Mouse (Mus musculus): Measurements from ENCODE around the gene Gm49388. TPM values are rescaled to one million over a fixed set of nuclear protein-coding genes. Genes with fewer than 3 reads are reported as not detected.
A peak's percentile ranks its signal among the peaks of the same experiment; 100 is the strongest.

The Gm49388 gene
- polyA plus RNA-seq, 1 experiment from 2014 or later = not detected

DNA sequence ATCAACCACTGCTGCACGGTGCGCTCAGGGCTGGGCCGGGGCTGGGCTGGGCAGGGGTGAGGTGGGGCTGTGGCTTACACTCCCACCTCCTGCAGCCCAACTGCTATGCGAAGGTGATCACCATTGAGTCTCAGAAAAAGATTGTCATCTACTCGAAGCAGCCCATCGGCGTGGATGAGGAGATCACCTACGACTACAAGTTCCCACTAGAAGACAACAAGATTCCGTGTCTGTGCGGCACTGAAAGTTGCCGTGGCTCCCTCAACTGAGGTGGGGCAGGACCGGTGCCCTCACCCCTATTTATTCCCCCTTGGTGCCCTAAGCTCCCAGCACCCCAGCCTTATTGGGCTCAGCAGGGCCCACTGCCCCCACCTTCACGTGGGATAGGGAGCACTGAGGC, 13.8 kb downstream of the Gm49388 start:
- Histone ChIP-seq H3K4me1 (replicated peaks; ENCODE audit: control insufficient read depth, insufficient read depth, low read length) (no peaks in the 10 kb centered on the region), H3K36me3 (ENCODE audit: control insufficient read depth, insufficient read depth) (peaks cover 67% of the 10 kb centered on the region), H3K9ac (ENCODE audit: low read depth, low read length) (no peak overlapping the region), H3K4me3 (ENCODE audit: low read depth, low read length) (no peak overlapping the region), H3K27me3 (replicated peaks; ENCODE audit: control insufficient read depth, insufficient read depth, low read length) (no peaks in the 10 kb centered on the region), H3K4me2 (replicated peaks; ENCODE audit: low read depth) (no peak overlapping the region), H3K9me3 (ENCODE audit: control insufficient read depth) (no peaks in the 10 kb centered on the region), H3K27ac (ENCODE audit: low read depth, low read length) (no peak overlapping the region)
- TF ChIP-seq CTCF (IDR thresholded peaks at IDR 0.05; ENCODE audit: low read depth) = no peak
- 86% methylated on average over 13 of the region's 13 CpGs for WGBS
- ATAC-seq = no peak

DNA sequence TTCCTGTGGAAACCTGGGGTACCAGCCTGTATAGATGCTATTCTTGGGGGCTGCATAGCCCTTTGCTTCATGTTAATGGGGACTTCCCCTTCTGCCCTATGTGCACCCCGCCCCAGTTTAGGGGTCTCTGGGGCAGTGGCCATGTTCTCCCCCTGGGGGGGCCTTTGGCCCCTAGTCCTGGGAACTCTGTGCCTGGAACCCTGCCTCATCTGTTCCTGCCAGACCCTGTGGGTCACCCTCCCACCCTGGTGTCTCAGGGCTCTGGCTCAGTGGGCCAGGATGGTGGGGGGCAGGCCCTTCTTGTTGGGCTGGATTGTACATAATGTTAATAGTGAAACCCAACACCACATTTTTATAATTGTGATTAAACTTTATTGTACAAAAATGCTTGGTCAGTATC, 14.3 kb downstream of the Gm49388 start:
- Histone ChIP-seq H3K27ac (ENCODE audit: low read depth, low read length) (no peak overlapping the region), H3K9ac (ENCODE audit: low read depth, low read length) (no peak overlapping the region), H3K4me1 (replicated peaks; ENCODE audit: control insufficient read depth, insufficient read depth, low read length) (0 out of 2 replicates have a peak, but pooled peaks cover 3% of the 10 kb centered on the region), H3K4me3 (ENCODE audit: low read depth, low read length) (no peak overlapping the region), H3K4me2 (replicated peaks; ENCODE audit: low read depth) (no peak overlapping the region), H3K36me3 (ENCODE audit: control insufficient read depth, insufficient read depth) (peaks cover 65% of the 10 kb centered on the region), H3K9me3 (ENCODE audit: control insufficient read depth) (no peaks in the 10 kb centered on the region), H3K27me3 (replicated peaks; ENCODE audit: control insufficient read depth, insufficient read depth, low read length) (no peaks in the 10 kb centered on the region)
- no peak for TF ChIP-seq CTCF (IDR thresholded peaks at IDR 0.05; ENCODE audit: low read depth)
- 86% methylated on average over 1 of the region's 1 CpGs for WGBS
- ATAC-seq = no peak

DNA sequence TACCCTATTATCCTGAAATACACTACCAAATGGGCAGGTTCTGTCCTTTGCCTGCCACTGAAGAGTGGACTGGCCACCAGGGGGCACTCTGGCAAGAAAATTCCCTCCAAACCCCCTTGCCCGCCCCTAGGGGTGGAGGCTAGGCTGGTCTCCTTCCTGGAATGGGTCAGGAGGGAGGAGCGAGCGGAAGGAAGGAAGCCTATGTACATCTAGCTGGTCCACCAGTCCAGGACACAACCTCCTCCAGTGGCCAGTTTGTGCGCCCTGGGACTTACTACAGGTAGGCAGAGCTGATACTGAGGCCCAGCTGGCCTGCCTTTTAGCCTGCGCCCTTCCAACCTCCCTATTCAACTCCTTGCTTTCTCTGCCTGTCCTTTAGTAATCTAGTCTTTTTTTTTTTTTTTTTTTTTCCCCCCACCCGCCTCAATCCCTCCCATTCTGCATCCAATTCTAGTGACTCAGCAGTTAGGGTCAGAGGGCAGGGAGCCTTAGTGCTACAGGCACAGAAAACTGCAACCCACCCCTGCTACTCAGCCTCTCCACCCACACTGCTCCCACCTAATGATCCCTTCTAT, 15.1 kb downstream of the Gm49388 start, which contains the start of gene Hsd3b7:
Gene Hsd3b7, plus strand, starts transcription at position 170 of the 575 bp plus-strand sequence.
- 25% methylated on average over 4 of the region's 6 CpGs for WGBS
- peak within 1 kb of the TSS; percentile 57 for H3K4me2 ChIP-seq (replicated peaks; ENCODE audit: low read depth)
- peak within 1 kb of the TSS; percentile 25 for H3K4me3 ChIP-seq (ENCODE audit: low read depth, low read length)
- peak; percentile 99 for TF ChIP-seq CTCF (IDR thresholded peaks at IDR 0.05; ENCODE audit: low read depth)
- peak within 1 kb of the TSS; percentile 58 for H3K27ac ChIP-seq (ENCODE audit: low read depth, low read length)
- H3K36me3 ChIP-seq (ENCODE audit: control insufficient read depth, insufficient read depth) = peaks cover 57% of the 10 kb centered on the region
- H3K9me3 ChIP-seq (ENCODE audit: control insufficient read depth) = no peaks in the 10 kb centered on the region
- no peaks in the 10 kb centered on the region for H3K27me3 ChIP-seq (replicated peaks; ENCODE audit: control insufficient read depth, insufficient read depth, low read length)
- 0 out of 2 replicates have a peak, but pooled peaks cover 3% of the 10 kb centered on the region for H3K4me1 ChIP-seq (replicated peaks; ENCODE audit: control insufficient read depth, insufficient read depth, low read length)
- H3K9ac ChIP-seq (ENCODE audit: low read depth, low read length) = peak within 1 kb of the TSS; percentile 22; the same call in 1 of the 2 replicates
- ATAC-seq = peak; percentile 86

DNA sequence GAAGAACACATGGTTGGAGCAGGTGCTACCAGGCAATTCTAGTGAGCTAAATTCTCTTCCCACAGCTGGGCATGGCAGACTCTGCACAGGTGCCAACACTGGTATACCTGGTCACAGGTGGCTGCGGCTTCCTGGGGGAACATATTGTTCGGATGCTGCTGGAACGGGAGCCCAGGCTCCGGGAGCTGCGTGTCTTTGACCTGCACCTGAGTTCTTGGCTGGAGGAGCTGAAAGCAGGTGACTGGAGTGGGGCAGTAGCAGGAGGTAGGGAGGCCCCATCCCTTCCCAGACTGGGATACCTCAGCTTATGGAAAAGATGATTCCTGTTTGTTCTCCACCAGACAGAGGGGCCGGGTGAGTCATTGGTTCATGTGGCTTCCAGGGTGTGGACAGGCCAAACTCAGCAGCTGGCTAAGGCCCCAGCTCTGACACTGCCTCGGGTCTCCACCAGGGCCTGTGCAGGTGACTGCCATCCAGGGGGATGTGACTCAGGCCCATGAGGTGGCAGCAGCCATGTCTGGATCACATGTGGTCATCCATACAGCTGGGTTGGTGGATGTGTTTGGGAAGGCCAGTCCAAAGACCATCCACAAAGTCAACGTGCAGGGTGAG, 15.7 kb downstream of the Gm49388 start:
- H3K36me3 ChIP-seq (ENCODE audit: control insufficient read depth, insufficient read depth) = peaks cover 51% of the 10 kb centered on the region

DNA sequence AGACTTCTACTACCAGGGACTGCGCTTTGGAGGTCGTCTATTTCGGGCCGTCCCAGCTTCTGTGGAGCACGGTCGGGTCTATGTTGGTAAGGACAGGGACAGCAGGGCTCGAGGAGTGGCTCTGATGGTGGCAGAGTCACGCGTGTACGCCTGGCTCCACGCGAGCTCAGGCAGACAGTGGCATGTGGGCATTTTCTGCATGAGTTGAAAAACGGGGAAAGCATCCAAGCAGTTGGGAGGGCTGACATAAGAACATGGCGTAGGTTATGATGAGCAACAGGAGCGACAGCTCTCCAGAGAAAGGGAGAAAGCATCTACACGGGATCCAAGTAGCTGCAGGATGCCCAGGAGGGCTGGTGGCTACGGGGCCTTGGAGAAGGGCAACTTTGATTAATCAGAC, 16.9 kb downstream of the Gm49388 start:
- Histone ChIP-seq H3K9me3 (ENCODE audit: control insufficient read depth) (no peaks in the 10 kb centered on the region), H3K36me3 (ENCODE audit: control insufficient read depth, insufficient read depth) (peaks cover 39% of the 10 kb centered on the region), H3K4me2 (replicated peaks; ENCODE audit: low read depth) (no peak overlapping the region), H3K27me3 (replicated peaks; ENCODE audit: control insufficient read depth, insufficient read depth, low read length) (no peaks in the 10 kb centered on the region), H3K4me3 (ENCODE audit: low read depth, low read length) (no peak overlapping the region), H3K27ac (ENCODE audit: low read depth, low read length) (no peak overlapping the region), H3K4me1 (replicated peaks; ENCODE audit: control insufficient read depth, insufficient read depth, low read length) (0 out of 2 replicates have a peak, but pooled peaks cover 3% of the 10 kb centered on the region), H3K9ac (ENCODE audit: low read depth, low read length) (no peak overlapping the region)
- 92% methylated on average over 17 of the region's 17 CpGs for WGBS
- ATAC-seq = no peak
- TF ChIP-seq CTCF (IDR thresholded peaks at IDR 0.05; ENCODE audit: low read depth) = no peak

More for the DNA sequence above, 15.7 kb downstream of the Gm49388 start:
- peak; percentile 21; the same call in 1 of the 2 replicates for ATAC-seq
- H3K9ac ChIP-seq (ENCODE audit: low read depth, low read length) = peak overlapping the region; percentile 22; the same call in 1 of the 2 replicates
- no peaks in the 10 kb centered on the region for H3K27me3 ChIP-seq (replicated peaks; ENCODE audit: control insufficient read depth, insufficient read depth, low read length)
- 76% methylated on average over 8 of the region's 8 CpGs for WGBS
- no peaks in the 10 kb centered on the region for H3K9me3 ChIP-seq (ENCODE audit: control insufficient read depth)
- peak; percentile 10; the same call in 1 of the 2 replicates for TF ChIP-seq CTCF (IDR thresholded peaks at IDR 0.05; ENCODE audit: low read depth)
- H3K4me3 ChIP-seq (ENCODE audit: low read depth, low read length) = peak overlapping the region; percentile 25
- H3K4me2 ChIP-seq (replicated peaks; ENCODE audit: low read depth) = peak overlapping the region; percentile 57
- peak overlapping the region; percentile 41 for H3K27ac ChIP-seq (ENCODE audit: low read depth, low read length)
- H3K4me1 ChIP-seq (replicated peaks; ENCODE audit: control insufficient read depth, insufficient read depth, low read length) = 0 out of 2 replicates have a peak, but pooled peaks cover 3% of the 10 kb centered on the region

DNA sequence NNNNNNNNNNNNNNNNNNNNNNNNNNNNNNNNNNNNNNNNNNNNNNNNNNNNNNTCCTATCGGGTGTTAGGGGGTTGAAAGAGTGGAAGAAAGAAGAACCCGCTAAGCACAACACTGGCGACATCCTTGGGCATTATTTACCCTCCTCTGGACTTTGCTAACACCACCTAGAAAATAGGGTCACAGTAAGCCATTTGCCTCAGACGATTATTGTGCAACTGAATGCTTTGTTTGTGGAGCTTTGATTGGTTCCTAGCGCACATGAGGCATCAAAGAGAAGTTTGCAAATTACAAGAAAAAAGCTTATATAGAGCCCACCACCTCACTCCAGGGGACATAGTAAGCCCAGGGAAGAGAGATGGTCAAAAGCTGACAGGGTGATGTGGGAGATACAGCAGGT, 23.4 kb downstream of the Gm49388 start:
- WGBS = 65% methylated on average over 5 of the region's 5 CpGs
- H3K4me1 ChIP-seq (replicated peaks; ENCODE audit: control insufficient read depth, insufficient read depth, low read length) = 0 out of 2 replicates have a peak, but pooled peaks cover 3% of the 10 kb centered on the region
- ATAC-seq = no peak

More for the DNA sequence above, 23.4 kb downstream of the Gm49388 start:
- no peak overlapping the region for H3K9ac ChIP-seq (ENCODE audit: low read depth, low read length)
- no peak for TF ChIP-seq CTCF (IDR thresholded peaks at IDR 0.05; ENCODE audit: low read depth)
- no peaks in the 10 kb centered on the region for H3K36me3 ChIP-seq (ENCODE audit: control insufficient read depth, insufficient read depth)
- no peak overlapping the region for H3K4me2 ChIP-seq (replicated peaks; ENCODE audit: low read depth)
- no peak overlapping the region for H3K27ac ChIP-seq (ENCODE audit: low read depth, low read length)
- no peaks in the 10 kb centered on the region for H3K9me3 ChIP-seq (ENCODE audit: control insufficient read depth)
- no peak overlapping the region for H3K4me3 ChIP-seq (ENCODE audit: low read depth, low read length)
- H3K27me3 ChIP-seq (replicated peaks; ENCODE audit: control insufficient read depth, insufficient read depth, low read length) = no peaks in the 10 kb centered on the region

All from intestine, postnatal 0 days (tissue).